Comparison of ENCODE assay signal across 10 mouse cellular contexts in the genomic region with DNA sequence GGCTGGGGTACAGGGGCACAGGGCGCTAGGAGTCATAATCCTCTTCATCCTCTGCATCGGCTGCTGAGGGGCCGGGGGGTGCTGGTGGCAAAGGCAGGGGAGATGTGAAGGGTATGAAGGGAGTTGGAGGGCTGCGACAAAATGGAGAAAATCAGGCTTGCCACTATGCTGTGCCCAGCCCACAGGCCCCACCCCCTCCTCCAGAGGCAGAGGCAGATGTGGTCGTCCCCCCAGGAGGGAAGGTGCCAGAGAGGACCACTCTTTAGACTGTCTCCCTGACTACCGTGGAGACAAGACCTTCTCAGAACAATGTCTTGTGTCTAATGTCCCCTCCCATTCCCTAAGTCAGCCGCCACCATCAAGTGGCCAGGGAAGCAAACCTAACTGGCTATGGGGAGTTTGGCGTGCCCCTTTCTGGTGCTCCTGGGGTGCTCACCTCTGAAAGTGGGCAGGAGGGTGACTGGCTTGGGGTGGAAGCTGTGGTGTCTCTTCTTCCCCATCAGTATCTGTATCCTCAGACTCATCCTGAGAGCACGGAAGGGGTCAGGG. TPM values are rescaled to one million over a fixed set of nuclear protein-coding genes. Genes with fewer than 3 reads are reported as not detected.
A peak's percentile ranks its signal among the peaks of the same experiment; 100 is the strongest.
DNase-seq lines count a peak whose midpoint lies in the region; ATAC-seq lines count a peak whose summit lies in the region.
"Had no signal": no experiment of that assay in that cellular context is flagged by ENCODE, and none has a peak within 500 bp of the region (broad histone marks: within the 10 kb centered on the region; RNA-seq: fewer than 3 reads in every experiment).

No protein-coding gene starts in this region.

- no peak overlapping the region for H3K27ac ChIP-seq in kidney, embryonic 14.5 days (ENCODE audit: low read depth, low read length)
- no peak overlapping the region for H3K27ac ChIP-seq in embryonic facial prominence, embryonic 11.5 days (replicated peaks; ENCODE audit: low read depth, low read length)
- peak overlapping the region; percentile 98; the same call in 1 of the 2 replicates for H3K27ac ChIP-seq in hindbrain, embryonic 10.5 days
- H3K27ac ChIP-seq in midbrain, embryonic 12.5 days (replicated peaks) = no peak overlapping the region

- no peak for DNase-seq in kidney, postnatal 14 days
- no peak for DNase-seq in embryonic facial prominence, embryonic 11.5 days (ENCODE audit: low spot score)
- no peak for DNase-seq in hindbrain, embryonic 10.5 days (ENCODE audit: low spot score)
- DNase-seq in left cerebral cortex, adult 8-10 months (ENCODE audit: low spot score in 2 of 2) = no peak
- DNase-seq in right cerebral cortex, adult 2 months (ENCODE audit: low spot score in 2 of 2) = no peak

- peak overlapping the region; percentile 78 for H3K4me2 ChIP-seq in kidney, embryonic 14.5 days (replicated peaks; ENCODE audit: low read depth, low read length)
- H3K4me2 ChIP-seq in embryonic facial prominence, embryonic 11.5 days (ENCODE audit: low read depth, low read length) = peak overlapping the region; percentile 84
- peak overlapping the region; percentile 95 for H3K4me2 ChIP-seq in midbrain, embryonic 12.5 days (replicated peaks)

- no peaks in the 10 kb centered on the region for H3K9me3 ChIP-seq in kidney, embryonic 14.5 days (ENCODE audit: control insufficient read depth, low read length)
- no peaks in the 10 kb centered on the region for H3K9me3 ChIP-seq in embryonic facial prominence, embryonic 11.5 days (replicated peaks; ENCODE audit: control insufficient read depth, low read length)
- H3K9me3 ChIP-seq in hindbrain, embryonic 10.5 days = no peaks in the 10 kb centered on the region
- H3K9me3 ChIP-seq in midbrain, embryonic 12.5 days = no peaks in the 10 kb centered on the region

- 0 out of 2 replicates have a peak overlapping the region, but pooled peaks have one; percentile 97 for H3K9ac ChIP-seq in kidney, embryonic 14.5 days (ENCODE audit: low read depth, low read length)
- H3K9ac ChIP-seq in embryonic facial prominence, embryonic 11.5 days (replicated peaks; ENCODE audit: low read length) = peak overlapping the region; percentile 94; the same call in 1 of the 2 replicates
- peak overlapping the region; percentile 86; the same call in 1 of the 2 replicates for H3K9ac ChIP-seq in midbrain, embryonic 12.5 days (replicated peaks)

- peaks cover 40% of the 10 kb centered on the region for H3K36me3 ChIP-seq in kidney, embryonic 14.5 days (ENCODE audit: control insufficient read depth, insufficient read depth, low read length)
- H3K36me3 ChIP-seq in embryonic facial prominence, embryonic 11.5 days (replicated peaks; ENCODE audit: control insufficient read depth, insufficient read depth, low read depth, low read length) = peaks cover 6% of the 10 kb centered on the region
- H3K36me3 ChIP-seq in hindbrain, embryonic 10.5 days = peaks cover 69% of the 10 kb centered on the region
- peaks cover 55% of the 10 kb centered on the region for H3K36me3 ChIP-seq in midbrain, embryonic 12.5 days

- peaks cover 25% of the 10 kb centered on the region for H3K4me1 ChIP-seq in kidney, embryonic 14.5 days (ENCODE audit: control insufficient read depth, insufficient read depth, low read length)
- H3K4me1 ChIP-seq in embryonic facial prominence, embryonic 11.5 days (ENCODE audit: control insufficient read depth, insufficient read depth, low read length) = peaks cover 13% of the 10 kb centered on the region
- H3K4me1 ChIP-seq in hindbrain, embryonic 10.5 days (replicated peaks) = peaks cover 41% of the 10 kb centered on the region
- peaks cover 32% of the 10 kb centered on the region for H3K4me1 ChIP-seq in midbrain, embryonic 12.5 days

- no peaks in the 10 kb centered on the region for H3K27me3 ChIP-seq in kidney, embryonic 14.5 days (ENCODE audit: control insufficient read depth, insufficient read depth, low read length)
- no peaks in the 10 kb centered on the region for H3K27me3 ChIP-seq in embryonic facial prominence, embryonic 11.5 days (ENCODE audit: control insufficient read depth, insufficient read depth, low read length)
- no peaks in the 10 kb centered on the region for H3K27me3 ChIP-seq in hindbrain, embryonic 10.5 days (ENCODE audit: insufficient read depth, poor library complexity, severe bottlenecking)
- no peaks in the 10 kb centered on the region for H3K27me3 ChIP-seq in midbrain, embryonic 12.5 days

- peak overlapping the region; percentile 93 for H3K4me3 ChIP-seq in kidney, embryonic 14.5 days (ENCODE audit: low read length)
- H3K4me3 ChIP-seq in embryonic facial prominence, embryonic 11.5 days (ENCODE audit: low read depth, low read length) = no peak overlapping the region
- H3K4me3 ChIP-seq in hindbrain, embryonic 10.5 days = peak overlapping the region; percentile 90
- peak overlapping the region; percentile 80; the same call in 1 of the 2 replicates for H3K4me3 ChIP-seq in midbrain, embryonic 12.5 days

- no peak for ATAC-seq in kidney, embryonic 14.5 days (ENCODE audit: low FRiP score, low TSS enrichment)
- ATAC-seq in embryonic facial prominence, embryonic 11.5 days (replicated peaks; ENCODE audit: insufficient number of reproducible peaks, low FRiP score, low TSS enrichment, low read depth) = no peak
- ATAC-seq in midbrain, embryonic 12.5 days (ENCODE audit: low FRiP score, low read depth) = no peak
- no peak for ATAC-seq in erythroblast, adult 5-6 weeks (replicated peaks; ENCODE audit: low FRiP score, poor library complexity, severe bottlenecking)

- 88% methylated on average over 9 of the region's 9 CpGs for WGBS in kidney, embryonic 14.5 days
- WGBS in embryonic facial prominence, embryonic 11.5 days = 80% methylated on average over 9 of the region's 9 CpGs
- 71% methylated on average over 9 of the region's 9 CpGs for WGBS in hindbrain, embryonic 10.5 days
- 65% methylated on average over 9 of the region's 9 CpGs for WGBS in midbrain, embryonic 12.5 days

RNA-seq across cellular contexts. Expression of a gene that starts 1.8 kb away (rescaled TPM):
- 191 and 248 TPM in 2 replicates for polyA plus RNA-seq in kidney, embryonic 14.5 days (2014; fragmentation: Nextera tagmentation; extraction: Ambion mirVana)
- 204 and 213 TPM in 2 replicates for polyA plus RNA-seq in embryonic facial prominence, embryonic 11.5 days (2014; fragmentation: Nextera tagmentation; extraction: Ambion mirVana)
- polyA plus RNA-seq in hindbrain, embryonic 10.5 days (2016; fragmentation: Nextera tagmentation; extraction: Ambion mirVana) = 223 and 271 TPM in 2 replicates
- 257 and 262 TPM in 2 replicates for polyA plus RNA-seq in midbrain, embryonic 12.5 days (2016; fragmentation: Nextera tagmentation; extraction: Ambion mirVana)
- total RNA-seq in left cerebral cortex, adult 8-10 months (2022) = 100 to 1,000 TPM; 253 to 272 (median 266) TPM
- total RNA-seq in erythroblast, adult 5-6 weeks (2015; ENCODE audit: low replicate concordance) = 15.0 and 32.4 TPM in 2 replicates
- total RNA-seq in erythroblast, adult 5-6 weeks (2017; ENCODE audit: low replicate concordance) = 15.8 and 18.0 TPM in 2 replicates

RNA-seq across cellular contexts. Expression of a gene that starts 2.0 kb away (rescaled TPM):
- 39.0 and 40.8 TPM in 2 replicates for polyA plus RNA-seq in kidney, embryonic 14.5 days (2014; fragmentation: Nextera tagmentation; extraction: Ambion mirVana)
- polyA plus RNA-seq in embryonic facial prominence, embryonic 11.5 days (2014; fragmentation: Nextera tagmentation; extraction: Ambion mirVana) = 33.2 and 36.7 TPM in 2 replicates
- polyA plus RNA-seq in hindbrain, embryonic 10.5 days (2016; fragmentation: Nextera tagmentation; extraction: Ambion mirVana) = 53.8 and 63.9 TPM in 2 replicates
- 52.4 and 60.3 TPM in 2 replicates for polyA plus RNA-seq in midbrain, embryonic 12.5 days (2016; fragmentation: Nextera tagmentation; extraction: Ambion mirVana)
- 10 to 100 TPM; 70.4 to 79.1 (median 75.0) TPM for total RNA-seq in left cerebral cortex, adult 8-10 months (2022)
- total RNA-seq in erythroblast, adult 5-6 weeks (2015; ENCODE audit: low replicate concordance) = 14.8 and 16.1 TPM in 2 replicates
- 5.3 and 7.7 TPM in 2 replicates for total RNA-seq in erythroblast, adult 5-6 weeks (2017; ENCODE audit: low replicate concordance)

RNA-seq across cellular contexts. Expression of a gene that starts 20.6 kb away (rescaled TPM):
- polyA plus RNA-seq in kidney, embryonic 14.5 days (2014; fragmentation: Nextera tagmentation; extraction: Ambion mirVana) = 0.16 and 0.35 TPM in 2 replicates
- 0.15 and 0.36 TPM in 2 replicates for polyA plus RNA-seq in embryonic facial prominence, embryonic 11.5 days (2014; fragmentation: Nextera tagmentation; extraction: Ambion mirVana)
- 0.44 and 0.58 TPM in 2 replicates for polyA plus RNA-seq in hindbrain, embryonic 10.5 days (2016; fragmentation: Nextera tagmentation; extraction: Ambion mirVana)
- polyA plus RNA-seq in midbrain, embryonic 12.5 days (2016; fragmentation: Nextera tagmentation; extraction: Ambion mirVana) = 0.17 and 0.28 TPM in 2 replicates
- total RNA-seq in left cerebral cortex, adult 8-10 months (2022) = not detected
- 2.5 TPM in 1 of 2 replicates, not detected in the other for total RNA-seq in erythroblast, adult 5-6 weeks (2015; ENCODE audit: low replicate concordance)
- not detected in 2 replicates for total RNA-seq in erythroblast, adult 5-6 weeks (2017; ENCODE audit: low replicate concordance)
- polyA plus RNA-seq: cortical plate, adult 2 months had no signal

RNA-seq across cellular contexts. Expression of a gene that starts 24.4 kb away (rescaled TPM):
- not detected in 2 replicates for polyA plus RNA-seq in kidney, embryonic 14.5 days (2014; fragmentation: Nextera tagmentation; extraction: Ambion mirVana)
- polyA plus RNA-seq in embryonic facial prominence, embryonic 11.5 days (2014; fragmentation: Nextera tagmentation; extraction: Ambion mirVana) = not detected in 2 replicates
- not detected in 2 replicates for polyA plus RNA-seq in hindbrain, embryonic 10.5 days (2016; fragmentation: Nextera tagmentation; extraction: Ambion mirVana)
- polyA plus RNA-seq in midbrain, embryonic 12.5 days (2016; fragmentation: Nextera tagmentation; extraction: Ambion mirVana) = not detected in 2 replicates
- not detected for total RNA-seq in left cerebral cortex, adult 8-10 months (2022)
- total RNA-seq in erythroblast, adult 5-6 weeks (2015; ENCODE audit: low replicate concordance) = 0.42 TPM in 1 of 2 replicates, not detected in the other
- total RNA-seq in erythroblast, adult 5-6 weeks (2017; ENCODE audit: low replicate concordance) = not detected in 2 replicates
- polyA plus RNA-seq: liver, embryonic 16.5 days had no signal

RNA-seq across cellular contexts. Expression of a gene that starts 34.5 kb away (rescaled TPM):
- 74.2 and 80.6 TPM in 2 replicates for polyA plus RNA-seq in kidney, embryonic 14.5 days (2014; fragmentation: Nextera tagmentation; extraction: Ambion mirVana)
- 72.9 and 76.1 TPM in 2 replicates for polyA plus RNA-seq in embryonic facial prominence, embryonic 11.5 days (2014; fragmentation: Nextera tagmentation; extraction: Ambion mirVana)
- 82.7 and 93.2 TPM in 2 replicates for polyA plus RNA-seq in hindbrain, embryonic 10.5 days (2016; fragmentation: Nextera tagmentation; extraction: Ambion mirVana)
- 115 and 118 TPM in 2 replicates for polyA plus RNA-seq in midbrain, embryonic 12.5 days (2016; fragmentation: Nextera tagmentation; extraction: Ambion mirVana)
- 100 to 1,000 TPM in 2 of 4 experiments, 10 to 100 TPM in 2; 85.6 to 109 (median 94.2) TPM for total RNA-seq in left cerebral cortex, adult 8-10 months (2022)
- 28.4 and 63.2 TPM in 2 replicates for total RNA-seq in erythroblast, adult 5-6 weeks (2015; ENCODE audit: low replicate concordance)
- total RNA-seq in erythroblast, adult 5-6 weeks (2017; ENCODE audit: low replicate concordance) = 28.5 and 48.2 TPM in 2 replicates
